Mouse (Mus musculus): ENCODE data around the gene Kif3a. TPM values are rescaled to one million over a fixed set of nuclear protein-coding genes. Genes with fewer than 3 reads are reported as not detected.
"Not testable (repeated sequence)": the region's sequence is repeated elsewhere in the genome, so short reads cannot be mapped to it uniquely, and the experiment has no call there.

Gene Kif3a
- total RNA-seq, 4 experiments from 2014 or later: 28.4 to 36.3 (median 31.1) TPM

GRCm38 (mm10) chr11:53546271-53546670, 20.9 kb upstream of the Kif3a start:
- DNase-seq: no peak

- no peak for DNase-seq
Observed at GRCm38 (mm10) chr11:53547566-53547965, 19.6 kb upstream of the Kif3a start.

GRCm38 (mm10) chr11:53548036-53548605, 19.1 kb upstream of the Kif3a start:
- no peak for DNase-seq

GRCm38 (mm10) chr11:53550714-53551113, 16.5 kb upstream of the Kif3a start:
- no peak for DNase-seq

- DNase-seq: no peak
Observed at GRCm38 (mm10) chr11:53551754-53552153, 15.4 kb upstream of the Kif3a start.

GRCm38 (mm10) chr11:53556529-53556928, 10.7 kb upstream of the Kif3a start:
- DNase-seq: not testable (repeated sequence)

- not testable (repeated sequence) for DNase-seq
Observed at GRCm38 (mm10) chr11:53557992-53558391, 9.2 kb upstream of the Kif3a start.

- DNase-seq: not testable (repeated sequence)
Observed at GRCm38 (mm10) chr11:53559980-53560379, 7.2 kb upstream of the Kif3a start.

- no peak for DNase-seq
Observed at GRCm38 (mm10) chr11:53561986-53562385, 5.2 kb upstream of the Kif3a start.

GRCm38 (mm10) chr11:53566646-53567045, 533 bp upstream of the Kif3a start:
- no peak for DNase-seq

- no peak for DNase-seq
Observed at GRCm38 (mm10) chr11:53580562-53580961, 13.4 kb downstream of the Kif3a start.

- DNase-seq: no peak
Observed at GRCm38 (mm10) chr11:53583151-53583550, 16.0 kb downstream of the Kif3a start.

GRCm38 (mm10) chr11:53584849-53585248, 17.7 kb downstream of the Kif3a start:
- no peak for DNase-seq

GRCm38 (mm10) chr11:53585510-53585909, 18.3 kb downstream of the Kif3a start:
- no peak for DNase-seq

GRCm38 (mm10) chr11:53588279-53588678, 21.1 kb downstream of the Kif3a start:
- DNase-seq: no peak

- no peak for DNase-seq
Observed at GRCm38 (mm10) chr11:53590368-53590768, 23.2 kb downstream of the Kif3a start.

- no peak for DNase-seq
Observed at GRCm38 (mm10) chr11:53591116-53591515, 23.9 kb downstream of the Kif3a start.

- DNase-seq: no peak
Observed at GRCm38 (mm10) chr11:53604983-53605382, 37.8 kb downstream of the Kif3a start.

GRCm38 (mm10) chr11:53605609-53606008, 38.4 kb downstream of the Kif3a start:
- no peak for DNase-seq

GRCm38 (mm10) chr11:53609231-53609630, 42.1 kb downstream of the Kif3a start:
- no peak for DNase-seq

GRCm38 (mm10) chr11:53609672-53610071, 42.5 kb downstream of the Kif3a start:
- DNase-seq: no peak

GRCm38 (mm10) chr11:53615172-53615571, 48.0 kb downstream of the Kif3a start:
- DNase-seq: no peak

GRCm38 (mm10) chr11:53615575-53615974, 48.4 kb downstream of the Kif3a start:
- DNase-seq: no peak

GRCm38 (mm10) chr11:53616748-53617558, 49.8 kb downstream of the Kif3a start:
- DNase-seq: no peak

Measured in adrenal gland, adult 8-10 months (tissue).